Mouse (Mus musculus): ENCODE data around the gene Sik2. TPM values are rescaled to one million over a fixed set of nuclear protein-coding genes. Genes with fewer than 3 reads are reported as not detected.

Sik2 gene
- polyA plus RNA-seq, 1 experiment from 2014 or later = 16.7 TPM

GRCm38 (mm10) chr9:50889964-50890363 is 118.9 kb downstream of the Sik2 start:
- H3K36me3 ChIP-seq = peaks cover 44% of the 10 kb centered on the region
- H3K9me3 ChIP-seq (replicated peaks) = no peaks in the 10 kb centered on the region
- 91% methylated on average over 4 of the region's 4 CpGs for WGBS

GRCm38 (mm10) chr9:50889211-50889610 is 119.7 kb downstream of the Sik2 start:
- Histone ChIP-seq H3K9me3 (replicated peaks) (no peaks in the 10 kb centered on the region), H3K36me3 (peaks cover 41% of the 10 kb centered on the region), H3K27ac (no peak overlapping the region), H3K4me1 (peaks cover 16% of the 10 kb centered on the region), H3K4me3 (no peak overlapping the region), H3K27me3 (ENCODE audit: low read depth, poor library complexity, severe bottlenecking) (no peaks in the 10 kb centered on the region)
- no peak for DNase-seq (ENCODE audit: low spot score)
- 76% methylated on average over 6 of the region's 6 CpGs for WGBS

More at GRCm38 (mm10) chr9:50889964-50890363, 118.9 kb downstream of the Sik2 start:
- no peaks in the 10 kb centered on the region for H3K27me3 ChIP-seq (ENCODE audit: low read depth, poor library complexity, severe bottlenecking)
- H3K4me3 ChIP-seq = no peak overlapping the region
- peaks cover 14% of the 10 kb centered on the region for H3K4me1 ChIP-seq
- no peak for DNase-seq (ENCODE audit: low spot score)
- H3K27ac ChIP-seq = no peak overlapping the region

DNA sequence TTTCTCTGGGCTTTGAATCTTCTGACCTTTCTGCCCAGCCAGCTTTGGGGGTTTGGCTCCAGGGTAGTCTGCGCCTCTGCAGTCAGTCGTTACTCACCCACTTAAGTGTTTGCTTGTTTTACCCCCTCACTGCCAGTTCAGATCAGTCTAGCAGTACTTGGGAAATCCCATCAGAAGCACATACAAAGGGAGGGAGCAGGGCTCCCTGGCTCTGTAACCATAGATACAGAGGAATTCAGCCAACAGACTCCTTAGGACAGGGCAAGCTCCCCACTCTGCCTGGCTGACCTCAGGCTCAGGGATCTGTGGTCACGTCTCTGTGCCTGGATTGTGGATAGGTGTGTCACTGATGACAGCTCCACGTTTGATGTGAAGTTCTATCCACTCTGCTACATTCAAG is 121.5 kb downstream of the Sik2 start:
- Histone ChIP-seq H3K36me3 (peaks cover 47% of the 10 kb centered on the region), H3K4me3 (no peak overlapping the region), H3K4me1 (peaks cover 16% of the 10 kb centered on the region), H3K27me3 (ENCODE audit: low read depth, poor library complexity, severe bottlenecking) (no peaks in the 10 kb centered on the region), H3K27ac (no peak overlapping the region), H3K9me3 (replicated peaks) (no peaks in the 10 kb centered on the region)
- no peak for DNase-seq (ENCODE audit: low spot score)
- 53% methylated on average over 4 of the region's 4 CpGs for whole genome bisulfite sequencing

- H3K27ac ChIP-seq = no peak overlapping the region
- 81% methylated on average over 1 of the region's 1 CpGs for WGBS
- peaks cover 16% of the 10 kb centered on the region for H3K4me1 ChIP-seq
- H3K36me3 ChIP-seq = peaks cover 52% of the 10 kb centered on the region
- H3K27me3 ChIP-seq (ENCODE audit: low read depth, poor library complexity, severe bottlenecking) = no peaks in the 10 kb centered on the region
- DNase-seq (ENCODE audit: low spot score) = no peak
- no peak overlapping the region for H3K4me3 ChIP-seq
- no peaks in the 10 kb centered on the region for H3K9me3 ChIP-seq (replicated peaks)
Measured at GRCm38 (mm10) chr9:50886870-50887269, 122.0 kb downstream of the Sik2 start.

- no peak for DNase-seq (ENCODE audit: low spot score)
- H3K36me3 ChIP-seq = peaks cover 60% of the 10 kb centered on the region
- no peaks in the 10 kb centered on the region for H3K27me3 ChIP-seq (ENCODE audit: low read depth, poor library complexity, severe bottlenecking)
- peaks cover 16% of the 10 kb centered on the region for H3K4me1 ChIP-seq
- H3K4me3 ChIP-seq = no peak overlapping the region
- WGBS = 27% methylated on average over 1 of the region's 1 CpGs
- H3K27ac ChIP-seq = peak overlapping the region; percentile 19; the same call in 1 of the 2 replicates
- H3K9me3 ChIP-seq (replicated peaks) = no peaks in the 10 kb centered on the region
Measured at GRCm38 (mm10) chr9:50885600-50885987, 123.3 kb downstream of the Sik2 start.

GRCm38 (mm10) chr9:50884741-50885599 is 123.9 kb downstream of the Sik2 start:
- Histone ChIP-seq H3K4me3 (no peak overlapping the region), H3K9me3 (replicated peaks) (no peaks in the 10 kb centered on the region), H3K36me3 (peaks cover 66% of the 10 kb centered on the region), H3K4me1 (peaks cover 16% of the 10 kb centered on the region), H3K27me3 (ENCODE audit: low read depth, poor library complexity, severe bottlenecking) (no peaks in the 10 kb centered on the region), H3K27ac (peak overlapping the region; percentile 19)
- WGBS = 73% methylated on average over 10 of the region's 10 CpGs
- no peak for DNase-seq (ENCODE audit: low spot score)

GRCm38 (mm10) chr9:50884093-50884492 is 124.8 kb downstream of the Sik2 start:
- Histone ChIP-seq H3K36me3 (peaks cover 73% of the 10 kb centered on the region), H3K27me3 (ENCODE audit: low read depth, poor library complexity, severe bottlenecking) (no peaks in the 10 kb centered on the region), H3K9me3 (replicated peaks) (no peaks in the 10 kb centered on the region), H3K4me1 (peaks cover 14% of the 10 kb centered on the region), H3K4me3 (no peak overlapping the region), H3K27ac (no peak overlapping the region)
- WGBS = 86% methylated on average over 8 of the region's 8 CpGs
- DNase-seq (ENCODE audit: low spot score) = no peak

DNA sequence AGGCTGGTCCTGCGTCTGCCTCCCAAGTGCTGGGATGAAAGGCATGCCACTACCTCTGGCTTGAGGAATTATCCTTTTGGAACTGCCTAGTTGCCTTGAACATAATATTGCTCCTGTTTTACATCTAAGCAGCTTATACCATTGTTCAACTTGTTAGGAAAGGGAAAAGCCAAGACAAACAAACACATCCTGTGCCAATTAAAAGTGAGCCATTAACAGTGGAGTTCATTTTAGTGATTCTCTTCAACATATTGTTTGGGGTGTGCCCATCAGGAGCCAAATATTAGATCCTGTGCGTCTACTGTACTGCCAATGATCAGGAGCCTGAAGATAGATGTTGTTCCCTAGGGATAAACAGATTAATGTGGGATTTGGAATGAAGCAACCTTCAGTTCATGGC is 126.7 kb downstream of the Sik2 start:
- no peak overlapping the region for H3K4me3 ChIP-seq
- H3K27me3 ChIP-seq (ENCODE audit: low read depth, poor library complexity, severe bottlenecking) = no peaks in the 10 kb centered on the region
- H3K4me1 ChIP-seq = peaks cover 11% of the 10 kb centered on the region
- no peak overlapping the region for H3K27ac ChIP-seq
- DNase-seq (ENCODE audit: low spot score) = no peak
- H3K9me3 ChIP-seq (replicated peaks) = no peaks in the 10 kb centered on the region
- H3K36me3 ChIP-seq = peaks cover 82% of the 10 kb centered on the region
- 95% methylated on average over 2 of the region's 2 CpGs for WGBS

DNA sequence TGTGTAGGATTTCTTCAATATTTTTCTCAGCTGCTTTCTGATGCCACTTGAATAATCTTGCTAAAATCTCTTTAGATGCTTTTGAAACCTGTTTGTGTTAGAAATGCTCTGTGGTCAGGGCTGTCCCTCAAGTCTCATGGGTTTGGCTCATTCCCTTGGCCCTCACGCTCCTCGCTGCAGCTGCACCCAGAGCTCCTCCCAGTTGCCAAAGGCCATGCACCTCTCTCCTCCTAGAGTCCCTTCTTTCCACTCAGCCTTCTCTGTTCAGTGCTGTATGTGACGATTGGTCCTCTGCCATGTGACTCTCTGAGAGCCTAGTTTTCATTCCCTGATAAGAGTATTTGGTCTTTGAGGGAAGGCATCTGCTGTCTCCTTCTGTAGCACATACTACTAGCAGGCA is 131.4 kb downstream of the Sik2 start:
- no peak for DNase-seq (ENCODE audit: low spot score)
- Histone ChIP-seq H3K9me3 (replicated peaks) (no peaks in the 10 kb centered on the region), H3K36me3 (peaks cover 99% of the 10 kb centered on the region), H3K27ac (no peak overlapping the region), H3K27me3 (ENCODE audit: low read depth, poor library complexity, severe bottlenecking) (no peaks in the 10 kb centered on the region), H3K4me3 (no peak overlapping the region), H3K4me1 (no peaks in the 10 kb centered on the region)
- WGBS = 89% methylated on average over 3 of the region's 3 CpGs

GRCm38 (mm10) chr9:50876287-50876686 is 132.6 kb downstream of the Sik2 start:
- Histone ChIP-seq H3K36me3 (peaks cover 92% of the 10 kb centered on the region), H3K4me3 (no peak overlapping the region), H3K9me3 (replicated peaks) (no peaks in the 10 kb centered on the region), H3K27me3 (ENCODE audit: low read depth, poor library complexity, severe bottlenecking) (no peaks in the 10 kb centered on the region), H3K4me1 (no peaks in the 10 kb centered on the region), H3K27ac (no peak overlapping the region)
- no peak for DNase-seq (ENCODE audit: low spot score)
- 91% methylated on average over 3 of the region's 3 CpGs for WGBS

- no peaks in the 10 kb centered on the region for H3K9me3 ChIP-seq (replicated peaks)
- DNase-seq (ENCODE audit: low spot score) = no peak
- 96% methylated on average over 4 of the region's 4 CpGs for WGBS
- H3K27me3 ChIP-seq (ENCODE audit: low read depth, poor library complexity, severe bottlenecking) = no peaks in the 10 kb centered on the region
- no peaks in the 10 kb centered on the region for H3K4me1 ChIP-seq
- peaks cover 92% of the 10 kb centered on the region for H3K36me3 ChIP-seq
- no peak overlapping the region for H3K27ac ChIP-seq
- no peak overlapping the region for H3K4me3 ChIP-seq
Measured at GRCm38 (mm10) chr9:50875470-50875869, 133.4 kb downstream of the Sik2 start.

DNA sequence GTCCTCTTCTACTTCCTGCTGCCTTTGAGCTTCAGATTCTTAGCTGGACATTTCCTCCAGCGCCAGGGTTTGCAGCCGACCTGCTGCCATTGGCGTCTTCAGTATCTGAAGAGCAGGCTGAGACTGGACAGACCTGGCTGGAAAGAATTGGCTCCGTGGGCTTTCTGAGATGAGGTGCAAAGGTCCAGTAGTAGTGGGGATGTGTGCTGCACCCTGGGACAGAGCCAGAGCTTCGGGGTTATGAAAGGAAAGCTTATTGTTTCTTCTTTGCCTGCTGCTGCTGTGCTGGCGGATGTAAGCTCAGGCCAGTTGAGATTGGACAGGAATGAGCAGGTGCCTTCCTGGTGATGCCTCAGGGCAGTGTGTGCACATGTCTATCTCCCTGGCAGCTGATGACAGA is 134.8 kb downstream of the Sik2 start:
- Histone ChIP-seq H3K27me3 (ENCODE audit: low read depth, poor library complexity, severe bottlenecking) (no peaks in the 10 kb centered on the region), H3K27ac (no peak overlapping the region), H3K9me3 (replicated peaks) (no peaks in the 10 kb centered on the region), H3K4me1 (no peaks in the 10 kb centered on the region), H3K36me3 (peaks cover 92% of the 10 kb centered on the region), H3K4me3 (no peak overlapping the region)
- DNase-seq (ENCODE audit: low spot score) = no peak
- WGBS = 93% methylated on average over 6 of the region's 6 CpGs

- no peak overlapping the region for H3K27ac ChIP-seq
- DNase-seq (ENCODE audit: low spot score) = no peak
- H3K4me3 ChIP-seq = no peak overlapping the region
- H3K36me3 ChIP-seq = peaks cover 92% of the 10 kb centered on the region
- H3K9me3 ChIP-seq (replicated peaks) = no peaks in the 10 kb centered on the region
- no peaks in the 10 kb centered on the region for H3K27me3 ChIP-seq (ENCODE audit: low read depth, poor library complexity, severe bottlenecking)
- no peaks in the 10 kb centered on the region for H3K4me1 ChIP-seq
- WGBS = 92% methylated on average over 9 of the region's 9 CpGs
Measured at GRCm38 (mm10) chr9:50873210-50873609, 135.7 kb downstream of the Sik2 start.

Measured in limb, embryonic 10.5 days (tissue).